ENCODE assay signal across 11 mouse cellular contexts in genomic region chr10:13569818-13570217, GRCm38 (mm10). TPM values are rescaled to one million over a fixed set of nuclear protein-coding genes. Genes with fewer than 3 reads are reported as not detected.
DNase-seq lines count a peak whose midpoint lies in the region; ATAC-seq and TF ChIP-seq lines count a peak whose summit lies in the region.
"Had no signal": no experiment of that assay in that cellular context is flagged by ENCODE, and none has a peak within 500 bp of the region (broad histone marks: within the 10 kb centered on the region; RNA-seq: fewer than 3 reads in every experiment).

No protein-coding gene starts in this region.

- no peak for TF ChIP-seq POLR2A in kidney, adult 2 months (IDR thresholded peaks at IDR 0.05; ENCODE audit: low read depth, low read length)

- H3K4me1 ChIP-seq in kidney, adult 2 months (ENCODE audit: control insufficient read depth, insufficient read depth, low read length) = no peaks in the 10 kb centered on the region
- 0 out of 2 replicates have a peak, but pooled peaks cover under 1% of the 10 kb centered on the region for H3K4me1 ChIP-seq in kidney, embryonic 14.5 days (ENCODE audit: control insufficient read depth, insufficient read depth, low read length)
- peaks cover 3% of the 10 kb centered on the region for H3K4me1 ChIP-seq in forebrain, embryonic 16.5 days (replicated peaks; ENCODE audit: control insufficient read depth, insufficient read depth, low read length)
- peaks cover 9% of the 10 kb centered on the region; the same call in 1 of the 2 replicates for H3K4me1 ChIP-seq in midbrain, embryonic 16.5 days (ENCODE audit: control insufficient read depth, insufficient read depth, low read length)
- 0 out of 2 replicates have a peak, but pooled peaks cover 3% of the 10 kb centered on the region for H3K4me1 ChIP-seq in heart, embryonic 11.5 days (ENCODE audit: control insufficient read depth, insufficient read depth, low read length)
- H3K4me1 ChIP-seq: liver, embryonic 12.5 days had no signal

- H3K27me3 ChIP-seq in kidney, adult 2 months (replicated peaks; ENCODE audit: control insufficient read depth, insufficient read depth, low read length) = no peaks in the 10 kb centered on the region
- no peaks in the 10 kb centered on the region for H3K27me3 ChIP-seq in kidney, embryonic 14.5 days (ENCODE audit: control insufficient read depth, insufficient read depth, low read length)
- no peaks in the 10 kb centered on the region; the same call in none of the 2 replicates for H3K27me3 ChIP-seq in forebrain, embryonic 16.5 days (replicated peaks; ENCODE audit: control insufficient read depth, insufficient read depth, low read length)
- H3K27me3 ChIP-seq in midbrain, embryonic 16.5 days (ENCODE audit: control insufficient read depth, insufficient read depth, low read depth, low read length) = peaks cover 3% of the 10 kb centered on the region; the same call in 1 of the 2 replicates
- H3K27me3 ChIP-seq in heart, embryonic 11.5 days (ENCODE audit: control insufficient read depth, insufficient read depth, low read length) = no peaks in the 10 kb centered on the region
- H3K27me3 ChIP-seq: CH12.LX; liver, embryonic 12.5 days had no signal

- peak; percentile 17 for DNase-seq in kidney, adult 2 months
- peak; percentile 37 for DNase-seq in ZHBTc4 (ENCODE audit: low read depth, low spot score)
- no peak for DNase-seq in T-cell, adult 2 months (ENCODE audit: low spot score)
- DNase-seq in cerebellum, postnatal 36 days = no peak
- DNase-seq: layer of hippocampus, adult 9-11 months had no signal

- no peak overlapping the region for H3K4me2 ChIP-seq in kidney, embryonic 14.5 days (replicated peaks; ENCODE audit: low read depth, low read length)
- no peak overlapping the region for H3K4me2 ChIP-seq in forebrain, embryonic 16.5 days (ENCODE audit: low read length)
- H3K4me2 ChIP-seq in midbrain, embryonic 16.5 days (ENCODE audit: low read length) = no peak overlapping the region
- no peak overlapping the region for H3K4me2 ChIP-seq in heart, embryonic 11.5 days
- H3K4me2 ChIP-seq: liver, embryonic 12.5 days had no signal

- no peak overlapping the region for H3K27ac ChIP-seq in kidney, adult 2 months (ENCODE audit: insufficient read depth, low read depth, low read length)
- H3K27ac ChIP-seq in kidney, embryonic 14.5 days (ENCODE audit: low read depth, low read length) = no peak overlapping the region
- H3K27ac ChIP-seq in forebrain, embryonic 16.5 days (ENCODE audit: low read length) = no peak overlapping the region
- no peak overlapping the region for H3K27ac ChIP-seq in midbrain, embryonic 16.5 days (ENCODE audit: low read length)
- no peak overlapping the region for H3K27ac ChIP-seq in heart, embryonic 11.5 days (ENCODE audit: low read depth, low read length)
- H3K27ac ChIP-seq: liver, embryonic 12.5 days had no signal

- no peak overlapping the region for H3K4me3 ChIP-seq in kidney, adult 2 months (ENCODE audit: insufficient read depth, low read depth, low read length)
- no peak overlapping the region for H3K4me3 ChIP-seq in kidney, embryonic 14.5 days (ENCODE audit: low read length)
- H3K4me3 ChIP-seq in forebrain, embryonic 16.5 days (replicated peaks; ENCODE audit: low read length) = no peak overlapping the region
- H3K4me3 ChIP-seq in midbrain, embryonic 16.5 days (ENCODE audit: low read depth, low read length) = no peak overlapping the region
- H3K4me3 ChIP-seq in heart, embryonic 11.5 days (ENCODE audit: low read depth, low read length) = no peak overlapping the region
- H3K4me3 ChIP-seq: liver, embryonic 12.5 days had no signal

- TF ChIP-seq CTCF in kidney, adult 2 months (conservative IDR thresholded peaks at IDR 0.05; ENCODE audit: insufficient read depth, insufficient read length, low read depth, low read length) = no peak

- H3K9ac ChIP-seq in kidney, embryonic 14.5 days (ENCODE audit: low read depth, low read length) = no peak overlapping the region
- H3K9ac ChIP-seq in forebrain, embryonic 16.5 days (replicated peaks; ENCODE audit: low read depth, low read length) = no peak overlapping the region
- H3K9ac ChIP-seq in midbrain, embryonic 16.5 days (ENCODE audit: low read depth, low read length) = no peak overlapping the region
- no peak overlapping the region for H3K9ac ChIP-seq in heart, embryonic 11.5 days (ENCODE audit: low read depth, low read length)
- H3K9ac ChIP-seq: liver, embryonic 12.5 days had no signal

- ATAC-seq in kidney, embryonic 14.5 days (ENCODE audit: low FRiP score, low TSS enrichment) = no peak
- peak; percentile 92 for ATAC-seq in forebrain, embryonic 16.5 days
- ATAC-seq in midbrain, embryonic 16.5 days = peak; percentile 81
- ATAC-seq in heart, embryonic 11.5 days (replicated peaks; ENCODE audit: insufficient number of reproducible peaks, low FRiP score, low TSS enrichment) = no peak
- ATAC-seq: liver, embryonic 12.5 days had no signal

- H3K9me3 ChIP-seq in kidney, embryonic 14.5 days (ENCODE audit: control insufficient read depth, low read length) = no peaks in the 10 kb centered on the region
- H3K9me3 ChIP-seq in forebrain, embryonic 16.5 days (ENCODE audit: control insufficient read depth, low read length) = no peaks in the 10 kb centered on the region
- H3K9me3 ChIP-seq in midbrain, embryonic 16.5 days (replicated peaks; ENCODE audit: control insufficient read depth, low read length, poor library complexity, severe bottlenecking) = no peaks in the 10 kb centered on the region
- no peaks in the 10 kb centered on the region for H3K9me3 ChIP-seq in heart, embryonic 11.5 days (replicated peaks; ENCODE audit: control insufficient read depth, low read length)
- H3K9me3 ChIP-seq: liver, embryonic 12.5 days had no signal

- H3K36me3 ChIP-seq in kidney, adult 2 months (ENCODE audit: control insufficient read depth, insufficient read depth, low read length) = no peaks in the 10 kb centered on the region
- H3K36me3 ChIP-seq in kidney, embryonic 14.5 days (ENCODE audit: control insufficient read depth, insufficient read depth, low read length) = no peaks in the 10 kb centered on the region
- no peaks in the 10 kb centered on the region for H3K36me3 ChIP-seq in forebrain, embryonic 16.5 days (ENCODE audit: control insufficient read depth, insufficient read depth)
- H3K36me3 ChIP-seq in midbrain, embryonic 16.5 days (ENCODE audit: control insufficient read depth, insufficient read depth, low read length) = no peaks in the 10 kb centered on the region
- no peaks in the 10 kb centered on the region for H3K36me3 ChIP-seq in heart, embryonic 11.5 days (ENCODE audit: control insufficient read depth, insufficient read depth, low read length)
- H3K36me3 ChIP-seq: liver, embryonic 12.5 days had no signal

- 54% methylated on average over 7 of the region's 7 CpGs for WGBS in kidney, adult 2 months
- 42% methylated on average over 7 of the region's 7 CpGs for WGBS in kidney, embryonic 14.5 days
- 5% methylated on average over 7 of the region's 7 CpGs for WGBS in forebrain, embryonic 16.5 days
- 22% methylated on average over 7 of the region's 7 CpGs for WGBS in midbrain, embryonic 16.5 days
- WGBS in heart, embryonic 11.5 days (ENCODE audit: insufficient replicate concordance) = 58% methylated on average over 7 of the region's 7 CpGs

RNA-seq across cellular contexts. Expression of gene Pex3, which starts 16.9 kb away (rescaled TPM):
- polyA plus RNA-seq in kidney, adult 2 months (2012; rRNA removed) = 15.6 and 17.3 TPM in 2 replicates
- polyA plus RNA-seq in kidney, embryonic 14.5 days (2014; fragmentation: Nextera tagmentation; extraction: Ambion mirVana) = 29.7 and 30.4 TPM in 2 replicates
- 33.3 and 33.8 TPM in 2 replicates for polyA plus RNA-seq in forebrain, embryonic 16.5 days (2015; fragmentation: Nextera tagmentation; extraction: Ambion mirVana)
- polyA plus RNA-seq in midbrain, embryonic 16.5 days (2015; fragmentation: Nextera tagmentation; extraction: Ambion mirVana) = 29.5 and 34.2 TPM in 2 replicates
- polyA plus RNA-seq in heart, embryonic 11.5 days (2014; fragmentation: Nextera tagmentation; extraction: Ambion mirVana) = 22.4 and 22.5 TPM in 2 replicates

RNA-seq across cellular contexts. Expression of gene Adat2, which starts 17.1 kb away (rescaled TPM):
- polyA plus RNA-seq in kidney, adult 2 months (2012; rRNA removed) = 4.6 and 4.7 TPM in 2 replicates
- polyA plus RNA-seq in kidney, embryonic 14.5 days (2014; fragmentation: Nextera tagmentation; extraction: Ambion mirVana) = 7.5 and 8.5 TPM in 2 replicates
- 2.2 and 2.6 TPM in 2 replicates for polyA plus RNA-seq in forebrain, embryonic 16.5 days (2015; fragmentation: Nextera tagmentation; extraction: Ambion mirVana)
- 1.1 and 1.4 TPM in 2 replicates for polyA plus RNA-seq in midbrain, embryonic 16.5 days (2015; fragmentation: Nextera tagmentation; extraction: Ambion mirVana)
- 2.6 and 3.3 TPM in 2 replicates for polyA plus RNA-seq in heart, embryonic 11.5 days (2014; fragmentation: Nextera tagmentation; extraction: Ambion mirVana)

Comparison
In these comparisons a context has a peak if more than half of its experiments do, and no peak if none do; other contexts are left out.
1. DNase-seq: peak in kidney, adult 2 months (single experiment) and ZHBTc4 (single experiment); none in T-cell, adult 2 months (single experiment) and cerebellum, postnatal 36 days (0 of 2).
2. ATAC-seq: peak in forebrain, embryonic 16.5 days (single experiment) and midbrain, embryonic 16.5 days (single experiment); none in kidney, embryonic 14.5 days (single experiment) and heart, embryonic 11.5 days (single experiment).